Mouse (Mus musculus) heart, adult 2 months (tissue): ENCODE measurements around the gene Cdkn2aip.

Source experiments
- CTCF ChIP-seq: fragments of 200-600 bp; IDR thresholded peaks from 2 replicates; pipeline ENCODE4 v1.8.1; 2022; ENCODE audit warnings: antibody characterized with exemption, mild to moderate bottlenecking, moderate library complexity
- POLR2A ChIP-seq: fragments of 200-500 bp; IDR thresholded peaks from 2 replicates; pipeline ENCODE4 v1.6.1; 2011; ENCODE audit warnings: mild to moderate bottlenecking, low read depth, low read length, control low read depth; ENCODE audit not compliant: insufficient read depth

GRCm38 (mm10) chr8:47743419-47743818, 29.7 kb upstream of the Cdkn2aip start:
- TF ChIP-seq CTCF = peak; percentile 99
- TF ChIP-seq POLR2A = no peak
